Comparison of ENCODE assay signal across 9 mouse cellular contexts in genomic region chr7:126473470-126474086, GRCm38 (mm10). TPM values are rescaled to one million over a fixed set of nuclear protein-coding genes. Genes with fewer than 3 reads are reported as not detected.
DNase-seq lines count a peak whose midpoint lies in the region; ATAC-seq and TF ChIP-seq lines count a peak whose summit lies in the region.
"Had no signal": no experiment of that assay in that cellular context is flagged by ENCODE, and none has a peak within 500 bp of the region (broad histone marks: within the 10 kb centered on the region; RNA-seq: fewer than 3 reads in every experiment).

No protein-coding gene starts in this region.

- no peaks in the 10 kb centered on the region for H3K9me3 ChIP-seq in lung, postnatal 0 days (ENCODE audit: low read length)
- no peaks in the 10 kb centered on the region for H3K9me3 ChIP-seq in forebrain, embryonic 12.5 days
- no peaks in the 10 kb centered on the region for H3K9me3 ChIP-seq in limb, embryonic 10.5 days (replicated peaks)
- no peaks in the 10 kb centered on the region for H3K9me3 ChIP-seq in neural tube, embryonic 15.5 days (replicated peaks)

- ATAC-seq in lung, postnatal 0 days, result no peak
- no peak for ATAC-seq in forebrain, embryonic 12.5 days (ENCODE audit: low FRiP score)
- no peak for ATAC-seq in neural tube, embryonic 15.5 days (ENCODE audit: low FRiP score)

- peak overlapping the region; percentile 93 for H3K9ac ChIP-seq in lung, postnatal 0 days (replicated peaks; ENCODE audit: low read depth)
- peak overlapping the region; percentile 97; the same call in 1 of the 2 replicates for H3K9ac ChIP-seq in forebrain, embryonic 12.5 days
- H3K9ac ChIP-seq in neural tube, embryonic 15.5 days (replicated peaks), result peak overlapping the region; percentile 98

- no peak for DNase-seq in lung, postnatal 0 days (ENCODE audit: low spot score)
- DNase-seq in lung, postnatal 25 days (ENCODE audit: low spot score), result no peak
- DNase-seq in limb, embryonic 10.5 days (ENCODE audit: low spot score), result no peak
- no peak for DNase-seq in kidney, postnatal 4 days
- no peak for DNase-seq in layer of hippocampus, postnatal 10 days (ENCODE audit: low spot score in 2 of 2)
- no peak for DNase-seq in layer of hippocampus, adult 8-10 months (ENCODE audit: low spot score in 2 of 2)
- DNase-seq: right cerebral cortex, postnatal 4 days had no signal

- no peak overlapping the region for H3K4me3 ChIP-seq in lung, postnatal 0 days (ENCODE audit: low read depth, low read length)
- peak overlapping the region; percentile 92 for H3K4me3 ChIP-seq in forebrain, embryonic 12.5 days (replicated peaks)
- H3K4me3 ChIP-seq in limb, embryonic 10.5 days, result peak overlapping the region; percentile 99
- H3K4me3 ChIP-seq in neural tube, embryonic 15.5 days (replicated peaks), result peak overlapping the region; percentile 87

- TF ChIP-seq EP300 in lung, postnatal 0 days (IDR thresholded peaks at IDR 0.05), result no peak

- no peak overlapping the region for H3K27ac ChIP-seq in lung, postnatal 0 days (ENCODE audit: low read length)
- no peak overlapping the region for H3K27ac ChIP-seq in forebrain, embryonic 12.5 days
- H3K27ac ChIP-seq in limb, embryonic 10.5 days, result no peak overlapping the region
- H3K27ac ChIP-seq in neural tube, embryonic 15.5 days (replicated peaks), result no peak overlapping the region

- no peaks in the 10 kb centered on the region for H3K27me3 ChIP-seq in lung, postnatal 0 days (replicated peaks; ENCODE audit: insufficient read depth, low read length)
- no peaks in the 10 kb centered on the region for H3K27me3 ChIP-seq in forebrain, embryonic 12.5 days
- no peaks in the 10 kb centered on the region for H3K27me3 ChIP-seq in limb, embryonic 10.5 days (ENCODE audit: low read depth, poor library complexity, severe bottlenecking)
- no peaks in the 10 kb centered on the region for H3K27me3 ChIP-seq in neural tube, embryonic 15.5 days (replicated peaks)

- no peaks in the 10 kb centered on the region; the same call in 1 of the 2 replicates for H3K4me1 ChIP-seq in lung, postnatal 0 days (ENCODE audit: insufficient read depth, low read depth, low read length)
- peaks cover 24% of the 10 kb centered on the region for H3K4me1 ChIP-seq in forebrain, embryonic 12.5 days
- H3K4me1 ChIP-seq in limb, embryonic 10.5 days, result peaks cover 22% of the 10 kb centered on the region
- H3K4me1 ChIP-seq in neural tube, embryonic 15.5 days, result peaks cover 35% of the 10 kb centered on the region

- 73% methylated on average over 9 of the region's 9 CpGs for WGBS in lung, postnatal 0 days
- 90% methylated on average over 9 of the region's 9 CpGs for WGBS in forebrain, embryonic 12.5 days
- WGBS in limb, embryonic 10.5 days, result 89% methylated on average over 9 of the region's 9 CpGs
- WGBS in neural tube, embryonic 15.5 days, result 87% methylated on average over 9 of the region's 9 CpGs

- no peak for TF ChIP-seq CTCF in lung, postnatal 0 days (IDR thresholded peaks at IDR 0.05)

- peaks cover 13% of the 10 kb centered on the region for H3K36me3 ChIP-seq in lung, postnatal 0 days (ENCODE audit: insufficient read depth, low read length)
- peaks cover 42% of the 10 kb centered on the region for H3K36me3 ChIP-seq in forebrain, embryonic 12.5 days (replicated peaks)
- peaks cover 46% of the 10 kb centered on the region for H3K36me3 ChIP-seq in limb, embryonic 10.5 days
- H3K36me3 ChIP-seq in neural tube, embryonic 15.5 days, result peaks cover 41% of the 10 kb centered on the region

- peak overlapping the region; percentile 93 for H3K4me2 ChIP-seq in lung, postnatal 0 days (replicated peaks; ENCODE audit: low read depth, low read length)
- peak overlapping the region; percentile 82 for H3K4me2 ChIP-seq in forebrain, embryonic 12.5 days
- H3K4me2 ChIP-seq in neural tube, embryonic 15.5 days, result peak overlapping the region; percentile 95

RNA-seq across cellular contexts. Expression of gene Sh2b1, which starts 1.6 kb away (rescaled TPM):
- 25.6 and 28.6 TPM in 2 replicates for polyA plus RNA-seq in lung, postnatal 0 days (2015; fragmentation: Nextera tagmentation; extraction: Ambion mirVana)
- 57.7 and 60.2 TPM in 2 replicates for polyA plus RNA-seq in forebrain, embryonic 12.5 days (2016; fragmentation: Nextera tagmentation; extraction: Ambion mirVana)
- polyA plus RNA-seq in limb, embryonic 10.5 days (2016; fragmentation: Nextera tagmentation; extraction: Ambion mirVana), result 55.1 and 62.5 TPM in 2 replicates
- 69.4 and 69.6 TPM in 2 replicates for polyA plus RNA-seq in neural tube, embryonic 15.5 days (2015; fragmentation: Nextera tagmentation; extraction: Ambion mirVana)
- total RNA-seq in layer of hippocampus, postnatal 10 days (2021), result 10 to 100 TPM; 68.1 to 69.6 TPM
- 10 to 100 TPM; 66.0 to 70.3 (median 67.3) TPM for total RNA-seq in layer of hippocampus, adult 8-10 months (2022)

RNA-seq across cellular contexts. Expression of gene Atp2a1, which starts 10.7 kb away (rescaled TPM):
- polyA plus RNA-seq in lung, postnatal 0 days (2015; fragmentation: Nextera tagmentation; extraction: Ambion mirVana), result 0.14 and 0.29 TPM in 2 replicates
- polyA plus RNA-seq in forebrain, embryonic 12.5 days (2016; fragmentation: Nextera tagmentation; extraction: Ambion mirVana), result 0.23 and 0.43 TPM in 2 replicates
- polyA plus RNA-seq in limb, embryonic 10.5 days (2016; fragmentation: Nextera tagmentation; extraction: Ambion mirVana), result 0.59 and 5.3 TPM in 2 replicates
- 6.5 and 12.7 TPM in 2 replicates for polyA plus RNA-seq in neural tube, embryonic 15.5 days (2015; fragmentation: Nextera tagmentation; extraction: Ambion mirVana)
- under 1 TPM; 0.09 to 0.58 TPM for total RNA-seq in layer of hippocampus, postnatal 10 days (2021)
- 1 to 10 TPM in 3 of 4 experiments, under 1 TPM in 1; 0.99 to 5.6 (median 1.2) TPM for total RNA-seq in layer of hippocampus, adult 8-10 months (2022)

RNA-seq across cellular contexts. Expression of gene Tufm, which starts 13.6 kb away (rescaled TPM):
- 47.3 and 49.7 TPM in 2 replicates for polyA plus RNA-seq in lung, postnatal 0 days (2015; fragmentation: Nextera tagmentation; extraction: Ambion mirVana)
- 113 and 119 TPM in 2 replicates for polyA plus RNA-seq in forebrain, embryonic 12.5 days (2016; fragmentation: Nextera tagmentation; extraction: Ambion mirVana)
- 182 and 207 TPM in 2 replicates for polyA plus RNA-seq in limb, embryonic 10.5 days (2016; fragmentation: Nextera tagmentation; extraction: Ambion mirVana)
- polyA plus RNA-seq in neural tube, embryonic 15.5 days (2015; fragmentation: Nextera tagmentation; extraction: Ambion mirVana), result 139 and 147 TPM in 2 replicates
- 100 to 1,000 TPM in 1 of 2 experiments, 10 to 100 TPM in 1; 88.2 to 106 TPM for total RNA-seq in layer of hippocampus, postnatal 10 days (2021)
- total RNA-seq in layer of hippocampus, adult 8-10 months (2022), result 10 to 100 TPM; 68.9 to 84.1 (median 80.1) TPM

RNA-seq across cellular contexts. Expression of gene Atxn2l, which starts 29.7 kb away (rescaled TPM):
- polyA plus RNA-seq in lung, postnatal 0 days (2015; fragmentation: Nextera tagmentation; extraction: Ambion mirVana), result 22.1 and 24.5 TPM in 2 replicates
- polyA plus RNA-seq in forebrain, embryonic 12.5 days (2016; fragmentation: Nextera tagmentation; extraction: Ambion mirVana), result 76.6 and 92.6 TPM in 2 replicates
- polyA plus RNA-seq in limb, embryonic 10.5 days (2016; fragmentation: Nextera tagmentation; extraction: Ambion mirVana), result 60.6 and 62.5 TPM in 2 replicates
- 66.0 and 69.5 TPM in 2 replicates for polyA plus RNA-seq in neural tube, embryonic 15.5 days (2015; fragmentation: Nextera tagmentation; extraction: Ambion mirVana)
- 100 to 1,000 TPM; 118 to 123 TPM for total RNA-seq in layer of hippocampus, postnatal 10 days (2021)
- 100 to 1,000 TPM; 113 to 133 (median 125) TPM for total RNA-seq in layer of hippocampus, adult 8-10 months (2022)

RNA-seq across cellular contexts. Expression of gene Rabep2, which starts 45.0 kb away (rescaled TPM):
- polyA plus RNA-seq in lung, postnatal 0 days (2015; fragmentation: Nextera tagmentation; extraction: Ambion mirVana), result 27.3 and 28.3 TPM in 2 replicates
- 20.2 and 20.6 TPM in 2 replicates for polyA plus RNA-seq in forebrain, embryonic 12.5 days (2016; fragmentation: Nextera tagmentation; extraction: Ambion mirVana)
- polyA plus RNA-seq in limb, embryonic 10.5 days (2016; fragmentation: Nextera tagmentation; extraction: Ambion mirVana), result 30.3 and 36.9 TPM in 2 replicates
- 22.2 and 22.9 TPM in 2 replicates for polyA plus RNA-seq in neural tube, embryonic 15.5 days (2015; fragmentation: Nextera tagmentation; extraction: Ambion mirVana)
- 10 to 100 TPM; 10.8 to 13.1 TPM for total RNA-seq in layer of hippocampus, postnatal 10 days (2021)
- total RNA-seq in layer of hippocampus, adult 8-10 months (2022), result 10 to 100 TPM; 15.6 to 22.1 (median 17.1) TPM
